Mouse (Mus musculus): ENCODE data around the gene Ror1.

DNA sequence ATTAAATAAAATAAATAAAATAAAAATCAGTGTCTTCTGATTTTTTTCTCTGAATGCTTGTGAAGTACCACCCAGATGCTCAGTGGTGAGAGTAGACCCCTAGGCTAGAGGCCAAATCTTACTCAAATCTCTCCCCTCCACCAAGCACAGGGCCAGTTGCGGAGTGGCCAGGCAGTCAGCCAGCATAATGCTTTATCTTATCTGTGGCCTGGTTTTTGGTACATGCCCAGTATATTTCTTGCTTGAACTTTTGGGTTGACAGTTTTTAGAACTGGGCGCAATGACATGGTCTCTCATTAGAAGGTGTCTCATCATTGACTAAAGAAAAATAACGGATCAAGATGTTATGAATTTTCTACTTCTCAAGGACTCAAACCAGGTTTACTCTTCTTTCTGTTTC lies 136.3 kb downstream of the Ror1 start:
- no peak for TF ChIP-seq CTCF (IDR thresholded peaks at IDR 0.05; ENCODE audit: insufficient read depth, low read length)
- no peak for TF ChIP-seq POLR2A (IDR thresholded peaks at IDR 0.05; ENCODE audit: borderline replicate concordance, extremely low read depth, low read depth, low read length)

All from lung, adult 2 months (tissue).